Mouse (Mus musculus): ENCODE data around the gene Tnpo2. TPM values are rescaled to one million over a fixed set of nuclear protein-coding genes. Genes with fewer than 3 reads are reported as not detected.

Gene Tnpo2
- 56.8 and 63.7 TPM in 2 replicates for polyA plus RNA-seq (2015; fragmentation: Nextera tagmentation; extraction: Ambion mirVana)

DNA sequence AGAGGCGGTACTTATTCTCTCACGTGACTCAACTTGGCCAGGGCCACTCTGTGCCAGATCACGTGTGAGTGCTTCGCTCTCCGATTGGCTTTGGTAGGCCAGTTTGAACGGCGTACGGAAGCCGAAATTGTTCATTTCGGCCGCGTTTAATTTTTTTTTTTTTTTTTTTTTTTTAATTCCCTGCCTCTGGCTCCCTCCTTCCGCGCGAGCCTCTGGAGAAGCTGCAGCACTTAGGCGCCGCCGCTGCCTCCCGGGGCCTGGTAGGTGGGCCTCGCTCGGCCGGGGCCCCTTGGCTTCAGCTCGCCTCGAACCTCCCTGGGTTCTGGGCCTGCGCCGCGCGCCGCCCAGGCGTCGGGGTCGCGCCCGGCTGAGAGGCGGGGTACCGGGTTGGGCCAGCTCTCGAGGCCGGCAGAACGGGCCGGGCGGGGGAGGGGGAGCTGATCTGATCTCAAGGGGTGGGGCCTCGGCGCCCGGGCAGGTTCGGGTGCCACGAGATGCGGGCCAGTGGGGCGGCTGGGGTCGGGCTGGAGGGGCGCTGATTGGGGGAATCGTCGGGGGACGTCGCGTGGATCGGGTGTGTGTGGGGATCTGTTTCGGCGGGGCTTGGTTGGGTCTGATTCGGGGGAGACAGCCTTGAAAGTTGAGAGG lies at the start of gene Tnpo2:
Tnpo2 (plus strand) TSS at position 198 of the 648 bp plus-strand sequence.
- Histone ChIP-seq H3K9ac (peak within 1 kb of the TSS; percentile 90), H3K4me2 (peak within 1 kb of the TSS; percentile 94), H3K27me3 (no peaks in the 10 kb centered on the region), H3K27ac (replicated peaks) (peak within 1 kb of the TSS; percentile 99), H3K9me3 (no peaks in the 10 kb centered on the region), H3K4me1 (replicated peaks) (peaks cover 37% of the 10 kb centered on the region), H3K4me3 (peak within 1 kb of the TSS; percentile 87), H3K36me3 (peaks cover 30% of the 10 kb centered on the region)
- under 1% methylated on average over 59 of the region's 59 CpGs for WGBS
- ATAC-seq (ENCODE audit: low FRiP score, low read depth), result peak; percentile 93

DNA sequence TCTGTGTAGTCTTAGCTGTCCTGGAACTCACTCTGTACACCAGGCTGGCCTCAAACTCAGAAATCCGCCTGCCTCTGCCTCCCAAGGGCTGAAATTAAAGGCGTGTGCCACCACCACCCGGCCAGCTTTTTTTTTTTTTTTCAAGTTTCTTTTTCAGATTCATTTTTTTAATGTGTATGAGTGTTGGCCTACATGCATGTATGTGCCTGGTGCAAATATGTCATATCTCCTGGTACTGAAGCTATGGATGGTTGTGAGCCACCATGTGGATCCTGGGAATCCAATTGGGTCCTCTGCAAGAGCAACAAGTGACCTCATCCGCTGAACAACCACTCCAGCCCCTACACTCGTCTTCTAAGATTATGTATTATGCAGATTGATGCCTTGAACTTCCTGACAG lies 49.3 kb upstream of the Tnpo2 start:
- no peak overlapping the region for H3K27ac ChIP-seq (replicated peaks)
- no peak overlapping the region for H3K4me3 ChIP-seq
- WGBS, result 80% methylated on average over 5 of the region's 5 CpGs
- ATAC-seq (ENCODE audit: low FRiP score, low read depth), result no peak
- H3K4me2 ChIP-seq, result no peak overlapping the region
- H3K9ac ChIP-seq, result no peak overlapping the region
- peaks cover 41% of the 10 kb centered on the region for H3K4me1 ChIP-seq (replicated peaks)
- peaks cover 11% of the 10 kb centered on the region for H3K27me3 ChIP-seq
- H3K9me3 ChIP-seq, result no peaks in the 10 kb centered on the region
- no peaks in the 10 kb centered on the region for H3K36me3 ChIP-seq

DNA sequence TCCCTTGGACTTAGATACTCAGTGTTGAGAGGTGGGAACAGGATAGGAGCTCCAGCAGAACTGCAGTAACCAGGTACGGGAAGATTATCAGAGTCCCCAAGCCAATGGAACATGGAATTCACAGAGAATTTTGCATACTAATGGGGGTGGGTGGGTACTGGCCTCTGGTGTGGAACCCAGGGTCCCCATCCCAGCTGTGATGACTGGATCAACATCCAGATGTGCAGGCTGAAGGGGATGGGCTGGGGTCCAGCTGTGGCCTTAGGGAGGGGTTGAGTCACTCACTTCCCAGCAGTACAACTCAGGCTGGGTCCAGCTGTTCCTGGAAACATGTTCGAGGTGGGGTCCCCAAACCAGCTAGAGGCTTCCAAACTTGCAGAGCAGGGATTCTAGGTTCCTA lies 48.8 kb upstream of the Tnpo2 start:
- Histone ChIP-seq H3K4me2 (no peak overlapping the region), H3K4me3 (no peak overlapping the region), H3K4me1 (replicated peaks) (peaks cover 41% of the 10 kb centered on the region), H3K36me3 (no peaks in the 10 kb centered on the region), H3K27me3 (peaks cover 11% of the 10 kb centered on the region), H3K9me3 (no peaks in the 10 kb centered on the region), H3K27ac (replicated peaks) (no peak overlapping the region), H3K9ac (no peak overlapping the region)
- 76% methylated on average over 2 of the region's 2 CpGs for WGBS
- ATAC-seq (ENCODE audit: low FRiP score, low read depth), result no peak

DNA sequence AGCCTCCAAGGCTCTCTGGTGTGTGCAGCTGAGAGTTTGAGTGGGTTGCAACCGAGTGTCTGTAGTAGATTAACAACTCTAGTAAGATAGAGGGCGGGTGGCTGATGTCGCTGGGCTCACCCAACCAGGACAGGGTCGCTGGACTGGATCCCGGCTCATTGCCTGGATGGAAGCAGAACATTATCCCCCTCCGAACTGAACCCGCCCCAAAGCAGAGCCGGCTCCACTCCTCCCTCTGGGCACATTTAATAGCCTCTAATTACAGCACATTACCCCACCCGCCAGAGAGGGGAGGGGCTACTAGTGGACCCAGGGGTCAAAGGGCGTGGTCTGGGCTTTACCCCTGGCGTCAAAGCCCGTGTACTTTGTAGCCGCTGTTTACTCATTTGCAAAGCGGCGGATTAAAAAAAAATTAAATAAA lies 47.4 kb upstream of the Tnpo2 start:
- ATAC-seq (ENCODE audit: low FRiP score, low read depth), result no peak
- peaks cover 11% of the 10 kb centered on the region for H3K27me3 ChIP-seq
- H3K27ac ChIP-seq (replicated peaks), result no peak overlapping the region
- H3K36me3 ChIP-seq, result no peaks in the 10 kb centered on the region
- H3K9ac ChIP-seq, result no peak overlapping the region
- WGBS, result 17% methylated on average over 15 of the region's 15 CpGs
- peaks cover 40% of the 10 kb centered on the region for H3K4me1 ChIP-seq (replicated peaks)
- peak overlapping the region; percentile 73 for H3K4me2 ChIP-seq
- H3K4me3 ChIP-seq, result peak overlapping the region; percentile 65
- no peaks in the 10 kb centered on the region for H3K9me3 ChIP-seq

DNA sequence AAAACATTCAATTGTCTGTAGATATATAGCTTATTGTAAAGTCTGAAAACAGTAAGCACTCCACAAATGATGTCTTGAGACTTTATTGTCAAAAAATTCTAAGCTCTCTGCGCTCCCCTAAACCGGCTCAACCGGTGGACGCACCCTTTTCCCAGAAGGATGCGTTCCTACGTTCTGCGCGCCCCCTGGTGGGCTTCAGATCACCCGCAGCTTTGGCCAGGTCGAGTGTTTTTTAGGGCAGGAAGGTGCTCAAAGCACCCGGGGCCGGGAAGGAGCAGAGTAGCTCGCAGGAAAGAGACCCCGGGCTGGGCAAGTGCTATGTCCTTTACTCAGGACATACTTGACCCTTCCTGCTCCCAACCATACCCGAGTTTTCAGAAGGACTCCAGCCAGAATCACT lies 46.9 kb upstream of the Tnpo2 start:
- no peaks in the 10 kb centered on the region for H3K9me3 ChIP-seq
- peak overlapping the region; percentile 65 for H3K4me3 ChIP-seq
- no peaks in the 10 kb centered on the region for H3K36me3 ChIP-seq
- H3K27me3 ChIP-seq, result peaks cover 12% of the 10 kb centered on the region
- peak overlapping the region; percentile 85 for H3K27ac ChIP-seq (replicated peaks)
- under 1% methylated on average over 15 of the region's 15 CpGs for WGBS
- peak overlapping the region; percentile 73 for H3K4me2 ChIP-seq
- H3K9ac ChIP-seq, result peak overlapping the region; percentile 74
- peak; percentile 25 for ATAC-seq (ENCODE audit: low FRiP score, low read depth)
- peaks cover 36% of the 10 kb centered on the region for H3K4me1 ChIP-seq (replicated peaks)

DNA sequence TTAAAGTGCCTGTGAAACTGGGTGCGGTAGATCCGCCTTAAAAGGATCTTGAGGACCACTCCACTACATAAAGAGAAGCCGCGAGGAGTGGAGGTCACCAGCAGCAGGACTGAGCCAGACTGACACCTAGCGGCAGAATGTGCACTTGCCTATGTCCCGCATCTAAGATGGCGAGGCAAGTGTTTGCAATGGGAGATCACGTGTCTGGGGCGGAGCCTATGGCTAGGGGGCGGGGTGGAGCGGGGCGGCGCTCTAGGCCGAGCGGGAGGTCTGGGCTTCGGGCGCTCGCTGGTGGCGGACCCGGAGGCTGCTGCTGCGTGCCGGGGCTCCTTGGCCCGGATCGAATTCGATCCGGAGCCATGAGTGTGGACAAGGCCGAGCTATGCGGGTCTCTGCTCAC lies 46.4 kb upstream of the Tnpo2 start, which contains the start of gene Hook2:
Hook2 (plus strand) TSS at position 255 of the 400 bp plus-strand sequence.
- WGBS, result under 1% methylated on average over 28 of the region's 28 CpGs
- peaks cover 16% of the 10 kb centered on the region for H3K27me3 ChIP-seq

DNA sequence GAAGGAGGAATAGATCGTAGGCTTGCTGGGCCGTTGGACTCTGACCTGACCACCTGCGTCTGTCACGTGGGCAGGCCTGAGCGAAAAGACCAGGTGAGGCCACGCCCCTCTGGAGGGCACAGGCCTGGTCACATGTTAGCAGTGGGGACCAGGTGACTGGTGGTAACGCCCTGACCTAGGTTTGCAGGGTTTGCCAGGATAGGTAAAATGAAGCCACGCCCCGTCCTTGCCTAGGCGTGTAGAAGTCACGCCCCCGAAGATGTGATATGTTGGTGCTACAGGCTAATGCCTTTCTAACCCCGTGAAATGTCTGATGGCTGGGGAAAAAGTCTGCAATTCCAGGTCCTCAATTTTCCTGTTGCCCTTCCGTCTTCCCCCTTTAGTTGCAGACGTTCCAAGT lies 45.9 kb upstream of the Tnpo2 start:
- H3K4me2 ChIP-seq, result peak overlapping the region; percentile 73
- no peaks in the 10 kb centered on the region for H3K36me3 ChIP-seq
- peaks cover 16% of the 10 kb centered on the region for H3K27me3 ChIP-seq
- H3K9ac ChIP-seq, result peak overlapping the region; percentile 74
- H3K4me1 ChIP-seq (replicated peaks), result peaks cover 29% of the 10 kb centered on the region
- ATAC-seq (ENCODE audit: low FRiP score, low read depth), result peak; percentile 49
- H3K9me3 ChIP-seq, result no peaks in the 10 kb centered on the region
- peak overlapping the region; percentile 85 for H3K27ac ChIP-seq (replicated peaks)
- peak overlapping the region; percentile 65 for H3K4me3 ChIP-seq
- WGBS, result under 1% methylated on average over 15 of the region's 15 CpGs

More for the DNA sequence above, 46.4 kb upstream of the Tnpo2 start, which contains the start of gene Hook2:
- Histone ChIP-seq H3K4me1 (replicated peaks) (peaks cover 30% of the 10 kb centered on the region), H3K27ac (replicated peaks) (peak within 1 kb of the TSS; percentile 85), H3K4me2 (peak within 1 kb of the TSS; percentile 73), H3K9me3 (no peaks in the 10 kb centered on the region), H3K4me3 (peak within 1 kb of the TSS; percentile 65), H3K36me3 (no peaks in the 10 kb centered on the region), H3K9ac (peak within 1 kb of the TSS; percentile 74)
- ATAC-seq (ENCODE audit: low FRiP score, low read depth), result peak; percentile 88

DNA sequence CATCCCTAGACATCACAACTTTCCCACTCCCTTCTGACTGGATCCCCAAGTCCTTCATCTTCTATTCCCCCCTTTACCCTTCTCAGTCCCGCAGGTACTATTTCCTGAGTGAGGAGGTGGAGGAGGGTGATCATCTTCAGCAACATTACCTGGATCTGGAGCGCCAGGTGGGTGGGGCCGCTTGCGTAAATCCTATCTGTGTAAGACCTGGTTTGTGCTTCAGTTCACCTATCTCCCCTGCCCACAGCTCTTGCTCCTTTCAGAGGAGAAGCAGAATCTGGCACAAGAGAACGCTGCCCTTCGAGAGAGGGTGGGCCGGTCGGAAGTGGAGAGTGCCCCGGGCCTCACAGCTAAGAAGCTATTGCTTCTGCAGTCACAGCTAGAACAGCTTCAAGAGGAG lies 42.3 kb upstream of the Tnpo2 start:
- H3K9me3 ChIP-seq, result no peaks in the 10 kb centered on the region
- no peaks in the 10 kb centered on the region for H3K36me3 ChIP-seq
- H3K27me3 ChIP-seq, result peaks cover 5% of the 10 kb centered on the region; the same call in 1 of the 2 replicates
- H3K4me2 ChIP-seq, result no peak overlapping the region
- ATAC-seq (ENCODE audit: low FRiP score, low read depth), result no peak
- no peak overlapping the region for H3K27ac ChIP-seq (replicated peaks)
- no peak overlapping the region for H3K4me3 ChIP-seq
- peaks cover 24% of the 10 kb centered on the region for H3K4me1 ChIP-seq (replicated peaks)
- no peak overlapping the region for H3K9ac ChIP-seq
- WGBS, result 94% methylated on average over 9 of the region's 9 CpGs

DNA sequence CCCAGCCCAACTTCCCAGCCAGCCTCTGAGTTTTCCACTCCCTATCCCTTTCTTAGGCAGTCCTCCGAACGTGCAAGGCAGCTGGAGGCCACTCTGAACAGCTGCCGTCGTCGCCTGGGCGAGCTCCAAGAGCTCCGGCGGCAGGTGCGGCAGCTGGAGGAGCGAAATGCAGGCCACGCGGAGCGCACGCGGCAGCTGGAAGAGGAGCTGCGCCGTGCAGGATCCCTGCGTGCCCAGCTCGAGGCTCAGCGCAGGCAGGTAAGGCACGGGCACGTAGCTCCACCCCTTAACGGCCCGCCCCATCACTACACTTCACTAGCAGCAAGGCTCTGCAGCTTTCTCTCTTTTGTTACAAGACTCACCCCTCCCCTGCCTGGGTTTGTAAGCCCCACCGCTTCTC lies 41.0 kb upstream of the Tnpo2 start:
- H3K4me1 ChIP-seq (replicated peaks), result peaks cover 18% of the 10 kb centered on the region
- H3K27ac ChIP-seq (replicated peaks), result no peak overlapping the region
- H3K9me3 ChIP-seq, result no peaks in the 10 kb centered on the region
- H3K4me3 ChIP-seq, result no peak overlapping the region
- peaks cover 5% of the 10 kb centered on the region; the same call in 1 of the 2 replicates for H3K27me3 ChIP-seq
- H3K4me2 ChIP-seq, result peak overlapping the region; percentile 28
- H3K36me3 ChIP-seq, result no peaks in the 10 kb centered on the region
- no peak for ATAC-seq (ENCODE audit: low FRiP score, low read depth)
- 18% methylated on average over 25 of the region's 25 CpGs for WGBS
- no peak overlapping the region for H3K9ac ChIP-seq

DNA sequence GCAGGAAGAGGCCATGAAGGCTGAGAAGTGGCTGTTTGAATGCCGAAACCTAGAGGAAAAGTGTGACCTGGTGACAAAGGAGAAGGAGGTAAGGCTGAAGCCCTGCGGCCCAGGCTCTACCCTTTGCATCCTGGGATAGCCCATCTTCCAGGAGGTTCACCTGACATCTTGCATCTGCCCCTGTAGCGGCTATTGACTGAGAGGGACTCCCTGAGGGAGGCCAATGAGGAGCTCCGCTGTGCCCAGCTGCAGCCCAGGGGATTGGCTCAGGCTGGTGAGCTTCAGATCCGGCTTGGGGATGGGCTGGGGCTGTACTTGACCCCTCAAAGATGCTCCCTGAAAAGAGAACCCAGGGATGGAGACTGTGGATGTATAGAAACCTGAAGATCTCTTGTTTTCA lies 39.7 kb upstream of the Tnpo2 start:
- H3K9me3 ChIP-seq, result no peaks in the 10 kb centered on the region
- no peak overlapping the region for H3K4me2 ChIP-seq
- 0 out of 2 replicates have a peak, but pooled peaks cover 2% of the 10 kb centered on the region for H3K36me3 ChIP-seq
- no peak overlapping the region for H3K27ac ChIP-seq (replicated peaks)
- 83% methylated on average over 5 of the region's 5 CpGs for WGBS
- no peak overlapping the region for H3K9ac ChIP-seq
- peaks cover 11% of the 10 kb centered on the region for H3K4me1 ChIP-seq (replicated peaks)
- H3K4me3 ChIP-seq, result no peak overlapping the region
- no peak for ATAC-seq (ENCODE audit: low FRiP score, low read depth)
- peaks cover 5% of the 10 kb centered on the region; the same call in 1 of the 2 replicates for H3K27me3 ChIP-seq

DNA sequence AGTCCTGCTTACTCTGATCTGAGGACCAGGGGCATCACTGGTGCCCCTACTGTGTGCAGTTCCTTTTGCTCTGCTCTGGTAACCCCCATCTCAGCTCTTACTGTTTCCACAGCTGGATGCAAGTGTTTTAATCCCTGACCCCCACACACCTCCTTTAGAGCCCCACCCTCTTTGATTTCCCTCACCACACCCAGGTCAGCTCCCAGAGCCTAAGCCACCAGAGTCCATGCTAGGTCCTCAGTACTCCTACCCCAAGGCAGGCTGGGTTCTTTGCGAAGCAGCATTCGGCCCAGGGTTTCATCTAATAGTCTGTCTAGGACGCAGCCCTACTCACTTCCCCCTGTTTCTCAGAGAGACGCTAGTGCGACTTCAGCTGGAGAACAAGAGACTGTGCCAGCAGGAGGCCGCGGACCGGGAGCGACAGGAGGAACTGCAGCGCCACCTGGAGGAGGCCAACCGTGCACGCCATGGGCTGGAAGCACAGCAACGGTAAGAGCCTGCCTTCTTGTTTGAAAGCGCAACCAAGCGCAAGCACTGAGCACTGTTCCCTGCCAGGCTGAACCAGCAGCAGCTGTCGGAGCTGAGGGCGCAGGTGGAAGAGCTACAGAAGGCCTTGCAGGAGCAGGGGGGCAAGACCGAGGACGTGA lies 38.9 kb upstream of the Tnpo2 start:
- Histone ChIP-seq H3K4me1 (replicated peaks) (peaks cover 11% of the 10 kb centered on the region), H3K9me3 (no peaks in the 10 kb centered on the region), H3K4me3 (no peak overlapping the region), H3K4me2 (peak overlapping the region; percentile 29), H3K27ac (replicated peaks) (no peak overlapping the region), H3K27me3 (peaks cover 5% of the 10 kb centered on the region; the same call in 1 of the 2 replicates), H3K36me3 (peaks cover 4% of the 10 kb centered on the region; the same call in 1 of the 2 replicates), H3K9ac (no peak overlapping the region)
- peak; percentile 84 for ATAC-seq (ENCODE audit: low FRiP score, low read depth)
- 4% methylated on average over 19 of the region's 19 CpGs for WGBS

DNA sequence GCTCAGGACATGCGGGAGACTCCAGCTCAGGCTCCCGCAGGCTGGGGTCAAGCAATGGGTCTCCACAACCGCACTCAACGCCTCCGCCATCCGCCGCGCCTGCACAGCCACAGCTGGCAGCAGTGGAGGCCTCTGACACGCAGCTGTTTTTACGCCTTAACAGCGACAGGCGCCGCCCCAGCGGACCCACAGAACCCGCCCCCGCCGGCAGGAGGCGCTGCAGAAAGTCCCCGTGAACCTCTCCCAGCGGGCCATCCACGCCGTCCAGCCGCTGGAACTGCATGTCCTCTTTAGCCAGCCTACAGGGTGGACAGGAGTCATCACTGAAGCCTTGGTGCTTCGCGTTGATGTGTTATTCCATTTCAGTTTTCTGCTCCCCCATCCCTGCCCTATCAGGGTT lies 29.0 kb upstream of the Tnpo2 start:
- Histone ChIP-seq H3K9me3 (no peaks in the 10 kb centered on the region), H3K4me1 (replicated peaks) (no peaks in the 10 kb centered on the region), H3K27me3 (peaks cover 29% of the 10 kb centered on the region), H3K36me3 (peaks cover 3% of the 10 kb centered on the region; the same call in 1 of the 2 replicates), H3K27ac (replicated peaks) (no peak overlapping the region), H3K4me2 (no peak overlapping the region), H3K4me3 (no peak overlapping the region), H3K9ac (no peak overlapping the region)
- WGBS, result 13% methylated on average over 25 of the region's 25 CpGs
- no peak for ATAC-seq (ENCODE audit: low FRiP score, low read depth)
